Mouse (Mus musculus): ENCODE data around the gene Rassf8.

The Rassf8 gene

GRCm38 (mm10) chr6:145861462-145862227, 115.1 kb downstream of the Rassf8 start:
- DNase-seq (ENCODE audit: low read depth, low spot score), result no peak

GRCm38 (mm10) chr6:145862321-145862720, 115.8 kb downstream of the Rassf8 start:
- no peak for DNase-seq (ENCODE audit: low read depth, low spot score)

- DNase-seq (ENCODE audit: low read depth, low spot score), result no peak
Measured at GRCm38 (mm10) chr6:145862739-145863064, 116.2 kb downstream of the Rassf8 start.

- DNase-seq (ENCODE audit: low read depth, low spot score), result no peak
Measured at GRCm38 (mm10) chr6:145863065-145863971, 116.8 kb downstream of the Rassf8 start.

- DNase-seq (ENCODE audit: low read depth, low spot score), result no peak
Measured at GRCm38 (mm10) chr6:145864171-145864570, 117.6 kb downstream of the Rassf8 start.

GRCm38 (mm10) chr6:145865289-145865885, 118.8 kb downstream of the Rassf8 start, which contains the start of gene Bhlhe41:
Gene Bhlhe41 (minus strand): TSS chr6:145865558.
- no peak for DNase-seq (ENCODE audit: low read depth, low spot score)

GRCm38 (mm10) chr6:145865886-145866851, 119.6 kb downstream of the Rassf8 start:
- DNase-seq (ENCODE audit: low read depth, low spot score), result no peak

GRCm38 (mm10) chr6:145867111-145867510, 120.6 kb downstream of the Rassf8 start:
- no peak for DNase-seq (ENCODE audit: low read depth, low spot score)

All from brain, embryonic 18.5 days (tissue).